Mouse (Mus musculus): ENCODE results near the gene Rnf141. TPM values are rescaled to one million over a fixed set of nuclear protein-coding genes. Genes with fewer than 3 reads are reported as not detected.
A peak's percentile ranks its signal among the peaks of the same experiment; 100 is the strongest.

Rnf141 gene
- 18.5 and 19.0 TPM in 2 replicates for polyA plus RNA-seq (2015; fragmentation: Nextera tagmentation; extraction: Ambion mirVana)

DNA sequence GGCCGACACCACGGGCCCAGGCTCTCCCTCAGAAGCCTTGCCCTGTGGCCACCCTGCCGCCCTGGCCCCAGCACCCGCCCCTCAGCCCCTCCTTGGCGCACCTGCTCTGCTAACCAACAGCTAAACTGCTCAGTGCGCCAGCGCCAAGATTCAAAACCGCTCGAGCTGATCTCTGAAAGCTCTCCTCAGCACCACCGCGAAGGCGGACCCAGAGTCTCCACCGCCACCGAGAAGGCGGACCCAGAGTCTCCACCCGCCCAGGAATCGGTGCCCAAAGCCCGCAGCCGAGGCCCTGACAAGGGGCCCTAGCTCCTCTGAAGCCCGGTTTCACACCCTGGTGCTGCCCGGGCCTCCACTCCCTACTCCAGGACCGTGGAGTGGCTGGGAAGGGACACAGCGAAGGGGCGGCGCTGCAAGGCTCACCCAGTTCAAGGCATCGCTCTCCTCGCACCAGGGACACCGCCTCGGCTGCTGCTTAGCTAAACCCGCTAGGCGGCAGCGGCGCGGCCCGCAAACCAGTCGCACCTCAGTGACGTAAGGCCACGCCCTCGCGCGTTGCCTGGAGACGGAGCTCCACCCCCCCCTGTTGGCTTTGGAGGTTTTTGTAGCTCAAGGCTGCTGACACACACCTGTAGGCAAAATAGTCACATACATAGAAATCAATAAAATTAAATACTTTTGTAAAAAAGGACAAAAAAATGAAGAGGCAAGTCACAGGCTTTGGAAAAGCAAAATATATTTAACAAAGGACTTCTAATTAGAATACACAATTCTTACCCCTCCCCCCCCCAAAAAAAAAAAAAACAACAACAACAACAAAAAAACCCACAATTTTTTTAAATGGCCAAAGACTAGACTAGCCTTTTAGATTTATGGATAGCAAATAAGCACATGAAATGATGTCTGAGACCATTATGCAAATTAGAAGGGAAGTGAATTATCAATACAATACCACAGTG, at the start of gene Rnf141:
Gene Rnf141 (minus strand): TSS at position 542 of the 959 bp plus-strand sequence.
- 0% methylated on average over 40 of the region's 42 CpGs for WGBS

DNA sequence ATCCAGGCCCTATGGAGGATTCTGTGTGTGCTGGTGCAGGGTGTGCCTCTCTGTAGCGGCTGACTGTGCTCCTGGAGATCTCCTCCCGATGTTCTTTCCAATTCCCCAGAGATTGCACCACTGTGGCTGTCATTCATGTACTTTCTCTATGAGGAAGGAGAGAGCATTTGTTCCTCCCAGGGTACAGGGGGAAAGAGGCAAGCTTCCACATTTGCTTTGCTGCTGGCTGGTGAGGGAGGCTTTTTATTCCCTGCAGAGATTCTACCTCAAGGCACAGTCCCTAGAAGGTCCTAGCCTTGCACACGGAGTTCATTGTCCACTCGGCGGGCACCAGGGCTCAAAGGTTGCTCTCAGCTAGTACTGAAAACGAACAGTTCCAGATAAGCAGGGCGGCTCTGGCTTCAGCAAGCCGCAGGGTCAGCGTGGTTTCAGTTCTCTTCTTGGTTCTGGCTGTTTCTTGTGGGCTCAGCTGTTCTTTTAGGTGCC, 47.3 kb upstream of the Rnf141 start:
- ATAC-seq (ENCODE audit: low FRiP score, low read depth), result no peak
- no peak overlapping the region for H3K27ac ChIP-seq
- no peaks in the 10 kb centered on the region for H3K27me3 ChIP-seq
- no peaks in the 10 kb centered on the region for H3K36me3 ChIP-seq
- H3K9ac ChIP-seq, result no peak overlapping the region
- no peaks in the 10 kb centered on the region for H3K9me3 ChIP-seq
- 0 out of 2 replicates have a peak, but pooled peaks cover 2% of the 10 kb centered on the region for H3K4me1 ChIP-seq
- 78% methylated on average over 9 of the region's 9 CpGs for WGBS
- no peak overlapping the region for H3K4me2 ChIP-seq (replicated peaks)
- H3K4me3 ChIP-seq, result no peak overlapping the region

More for the DNA sequence above, at the start of gene Rnf141:
- ATAC-seq (ENCODE audit: low FRiP score, low read depth), result peak; percentile 94
- H3K4me2 ChIP-seq (replicated peaks), result peak within 1 kb of the TSS; percentile 78
- peaks cover 6% of the 10 kb centered on the region; the same call in 1 of the 2 replicates for H3K4me1 ChIP-seq
- no peaks in the 10 kb centered on the region for H3K27me3 ChIP-seq
- peak within 1 kb of the TSS; percentile 61 for H3K4me3 ChIP-seq
- no peaks in the 10 kb centered on the region for H3K36me3 ChIP-seq
- peak within 1 kb of the TSS; percentile 75 for H3K9ac ChIP-seq
- peak within 1 kb of the TSS; percentile 76 for H3K27ac ChIP-seq
- peaks cover 3% of the 10 kb centered on the region; the same call in 1 of the 2 replicates for H3K9me3 ChIP-seq

DNA sequence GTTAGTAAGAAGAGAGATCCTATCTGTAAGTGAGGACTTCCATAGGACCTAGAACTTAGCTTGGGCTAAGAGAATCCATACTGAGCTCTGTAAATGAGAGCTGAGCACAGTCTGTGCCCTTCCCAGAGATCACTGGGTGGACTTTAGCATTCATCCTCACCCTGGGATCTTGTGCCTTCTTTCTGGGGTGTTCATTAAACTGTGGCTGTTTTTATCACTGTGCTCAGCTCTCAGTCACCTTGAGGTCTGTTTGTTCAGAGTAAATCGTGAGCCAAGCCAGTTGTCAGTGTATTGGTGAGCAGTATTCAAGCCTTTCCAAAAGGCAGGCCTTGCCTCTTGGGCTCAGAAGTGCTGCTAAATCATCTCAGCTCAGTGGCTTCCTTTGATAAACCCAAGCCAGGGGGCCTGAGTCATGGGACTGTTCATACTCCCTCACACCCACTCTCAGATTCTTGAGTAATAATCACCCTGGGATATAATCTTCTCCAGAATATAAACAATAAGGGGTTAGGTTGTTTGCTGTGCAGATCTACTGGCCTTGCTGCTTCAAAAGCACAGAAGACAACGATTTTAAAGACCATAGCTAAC, 37.6 kb upstream of the Rnf141 start:
- ATAC-seq (ENCODE audit: low FRiP score, low read depth), result no peak
- Histone ChIP-seq H3K9ac (no peak overlapping the region), H3K36me3 (no peaks in the 10 kb centered on the region), H3K9me3 (no peaks in the 10 kb centered on the region), H3K4me2 (replicated peaks) (no peak overlapping the region), H3K4me3 (no peak overlapping the region), H3K27ac (no peak overlapping the region), H3K27me3 (no peaks in the 10 kb centered on the region), H3K4me1 (no peaks in the 10 kb centered on the region)
- WGBS, result 88% methylated on average over 2 of the region's 2 CpGs

DNA sequence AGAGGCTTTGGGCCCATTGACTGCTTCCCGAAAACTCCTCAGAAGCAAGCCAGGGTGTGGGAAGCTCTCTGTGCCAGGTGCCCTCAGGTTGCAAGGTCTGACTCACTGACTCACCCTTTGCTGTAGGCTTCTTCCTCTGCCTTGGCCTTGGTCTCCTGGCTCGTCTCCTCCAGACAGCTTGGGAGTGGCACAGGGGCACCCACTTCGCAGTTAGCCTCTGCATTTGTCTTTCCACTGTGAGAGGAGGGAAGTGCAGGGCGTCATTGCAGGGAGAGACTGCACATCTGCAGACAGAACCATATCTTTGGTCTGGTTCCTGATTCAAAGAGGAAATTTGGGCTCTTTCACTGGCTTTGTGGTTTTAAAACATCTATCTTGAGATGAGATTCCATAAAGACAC, 33.8 kb upstream of the Rnf141 start:
- Histone ChIP-seq H3K4me1 (no peaks in the 10 kb centered on the region), H3K9ac (no peak overlapping the region), H3K27ac (no peak overlapping the region), H3K4me2 (replicated peaks) (no peak overlapping the region), H3K9me3 (no peaks in the 10 kb centered on the region), H3K4me3 (no peak overlapping the region), H3K27me3 (no peaks in the 10 kb centered on the region), H3K36me3 (no peaks in the 10 kb centered on the region)
- no peak for ATAC-seq (ENCODE audit: low FRiP score, low read depth)
- WGBS, result 92% methylated on average over 4 of the region's 4 CpGs

DNA sequence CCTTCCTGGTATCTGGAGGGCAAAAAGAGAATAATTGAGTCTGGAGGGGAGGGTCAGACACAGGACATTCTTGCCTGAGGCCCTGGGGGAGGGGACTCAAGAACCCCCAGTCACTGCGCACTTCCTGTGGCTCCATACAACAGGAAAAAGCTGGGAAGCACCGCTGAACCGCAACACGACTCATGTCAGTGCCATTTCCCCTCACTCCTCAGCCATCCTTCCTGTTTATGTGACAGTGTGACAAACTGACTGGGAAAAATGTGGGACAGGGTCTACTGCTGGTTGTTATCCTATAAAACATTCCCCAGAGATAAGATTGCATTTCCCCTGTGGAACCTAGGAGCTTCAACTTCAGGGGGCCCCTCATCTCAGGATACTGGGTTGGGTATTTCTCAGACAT, 32.7 kb upstream of the Rnf141 start:
- Histone ChIP-seq H3K4me1 (0 out of 2 replicates have a peak, but pooled peaks cover 4% of the 10 kb centered on the region), H3K4me3 (no peak overlapping the region), H3K9ac (no peak overlapping the region), H3K9me3 (no peaks in the 10 kb centered on the region), H3K4me2 (replicated peaks) (no peak overlapping the region), H3K27me3 (no peaks in the 10 kb centered on the region), H3K27ac (no peak overlapping the region), H3K36me3 (no peaks in the 10 kb centered on the region)
- no peak for ATAC-seq (ENCODE audit: low FRiP score, low read depth)
- 79% methylated on average over 4 of the region's 4 CpGs for WGBS

DNA sequence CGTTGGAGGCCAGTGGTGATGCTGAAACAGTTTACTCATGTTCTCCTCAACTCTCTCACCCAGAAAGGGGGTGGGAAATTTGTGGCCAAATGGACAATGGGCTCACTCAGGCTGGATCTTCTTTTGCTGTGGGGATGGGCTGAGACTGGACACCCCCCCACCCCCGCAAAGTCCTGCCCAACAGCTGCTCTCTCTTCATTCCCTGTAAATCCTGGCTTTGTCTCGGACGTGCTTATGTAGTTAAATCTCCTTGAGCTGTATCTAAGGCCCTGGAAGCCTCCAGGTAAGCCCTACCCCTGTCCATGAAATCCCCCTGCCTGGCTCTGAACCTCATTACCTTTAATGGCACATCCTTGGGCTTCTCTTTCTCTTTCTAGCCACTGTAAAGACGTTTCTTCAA, 24.6 kb upstream of the Rnf141 start:
- 66% methylated on average over 5 of the region's 5 CpGs for WGBS
- no peaks in the 10 kb centered on the region for H3K27me3 ChIP-seq

DNA sequence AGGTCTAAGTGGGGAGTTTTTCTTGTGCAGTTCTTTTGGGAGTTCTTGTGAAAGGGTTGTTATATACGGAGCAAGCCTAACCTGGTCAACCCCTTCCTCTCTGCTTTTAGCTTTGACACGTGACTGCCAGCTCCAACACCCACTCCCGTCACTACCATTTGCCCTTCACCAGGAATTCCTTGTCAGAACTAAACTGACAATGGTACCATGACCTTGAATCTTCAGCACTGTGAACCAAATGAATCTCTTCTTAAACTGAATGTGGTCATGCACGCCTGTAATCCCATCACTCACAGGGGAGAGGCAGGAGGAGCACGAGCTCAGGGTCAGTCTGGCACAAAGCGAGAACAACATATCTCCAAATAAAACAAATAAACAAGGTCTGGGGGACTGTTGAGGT, 22.9 kb upstream of the Rnf141 start:
- no peak for ATAC-seq (ENCODE audit: low FRiP score, low read depth)
- 81% methylated on average over 6 of the region's 6 CpGs for WGBS

More for the DNA sequence above, 24.6 kb upstream of the Rnf141 start:
- ATAC-seq (ENCODE audit: low FRiP score, low read depth), result no peak
- H3K27ac ChIP-seq, result no peak overlapping the region
- no peak overlapping the region for H3K4me3 ChIP-seq
- no peak overlapping the region for H3K4me2 ChIP-seq (replicated peaks)
- no peak overlapping the region for H3K9ac ChIP-seq
- no peaks in the 10 kb centered on the region for H3K9me3 ChIP-seq
- no peaks in the 10 kb centered on the region for H3K36me3 ChIP-seq
- peaks cover 10% of the 10 kb centered on the region for H3K4me1 ChIP-seq

DNA sequence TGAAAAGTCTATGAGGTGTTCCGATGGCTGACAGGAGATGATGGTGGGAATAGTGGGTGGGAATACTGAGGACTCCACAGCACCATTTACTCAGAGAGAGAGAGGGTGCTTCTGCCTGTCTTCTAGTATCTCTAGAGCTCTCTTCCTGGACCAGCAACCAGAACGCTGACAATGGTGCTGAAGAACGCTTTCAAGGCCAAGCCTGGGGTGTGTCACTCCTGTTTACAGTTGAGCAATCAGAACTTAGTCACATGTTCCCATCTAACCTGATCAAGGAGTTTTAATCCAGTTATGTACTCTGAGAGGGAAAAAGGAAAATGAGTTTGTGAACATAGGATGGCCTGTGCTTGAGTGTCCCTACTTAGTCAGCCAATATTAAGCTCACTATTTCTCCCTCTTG, 21.8 kb upstream of the Rnf141 start:
- H3K27me3 ChIP-seq, result no peaks in the 10 kb centered on the region
- no peaks in the 10 kb centered on the region for H3K36me3 ChIP-seq
- H3K9ac ChIP-seq, result no peak overlapping the region
- ATAC-seq (ENCODE audit: low FRiP score, low read depth), result no peak
- 86% methylated on average over 3 of the region's 3 CpGs for WGBS
- H3K4me1 ChIP-seq, result peaks cover 7% of the 10 kb centered on the region
- H3K27ac ChIP-seq, result no peak overlapping the region
- no peak overlapping the region for H3K4me3 ChIP-seq
- H3K9me3 ChIP-seq, result no peaks in the 10 kb centered on the region
- no peak overlapping the region for H3K4me2 ChIP-seq (replicated peaks)

More for the DNA sequence above, 22.9 kb upstream of the Rnf141 start:
- no peak overlapping the region for H3K4me3 ChIP-seq
- H3K9ac ChIP-seq, result no peak overlapping the region
- H3K36me3 ChIP-seq, result no peaks in the 10 kb centered on the region
- no peak overlapping the region for H3K27ac ChIP-seq
- peaks cover 7% of the 10 kb centered on the region for H3K4me1 ChIP-seq
- H3K27me3 ChIP-seq, result no peaks in the 10 kb centered on the region
- H3K4me2 ChIP-seq (replicated peaks), result no peak overlapping the region
- H3K9me3 ChIP-seq, result no peaks in the 10 kb centered on the region

DNA sequence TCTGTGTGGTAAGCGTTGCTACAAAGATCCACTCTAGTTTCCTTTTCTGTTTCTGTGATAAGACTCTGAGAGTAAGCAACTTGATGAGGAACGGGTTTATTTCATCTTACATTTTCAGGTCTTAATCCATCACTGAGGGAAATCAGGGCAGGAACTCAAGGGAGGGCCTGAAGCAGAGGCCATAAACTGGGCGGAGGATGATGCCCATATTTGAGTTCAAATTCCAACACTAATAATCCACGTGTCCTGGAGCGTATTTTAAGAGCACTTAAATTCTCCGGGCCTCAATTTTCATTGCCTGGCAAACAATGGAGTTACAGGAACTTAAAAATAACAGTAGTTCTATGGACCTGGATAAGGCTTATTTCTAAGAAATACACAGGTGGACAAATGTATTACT, 21.3 kb upstream of the Rnf141 start:
- WGBS, result 70% methylated on average over 6 of the region's 6 CpGs
- Histone ChIP-seq H3K9ac (no peak overlapping the region), H3K36me3 (no peaks in the 10 kb centered on the region), H3K9me3 (no peaks in the 10 kb centered on the region), H3K4me2 (replicated peaks) (no peak overlapping the region), H3K27ac (no peak overlapping the region), H3K4me3 (no peak overlapping the region), H3K27me3 (no peaks in the 10 kb centered on the region), H3K4me1 (peaks cover 7% of the 10 kb centered on the region)
- ATAC-seq (ENCODE audit: low FRiP score, low read depth), result no peak

DNA sequence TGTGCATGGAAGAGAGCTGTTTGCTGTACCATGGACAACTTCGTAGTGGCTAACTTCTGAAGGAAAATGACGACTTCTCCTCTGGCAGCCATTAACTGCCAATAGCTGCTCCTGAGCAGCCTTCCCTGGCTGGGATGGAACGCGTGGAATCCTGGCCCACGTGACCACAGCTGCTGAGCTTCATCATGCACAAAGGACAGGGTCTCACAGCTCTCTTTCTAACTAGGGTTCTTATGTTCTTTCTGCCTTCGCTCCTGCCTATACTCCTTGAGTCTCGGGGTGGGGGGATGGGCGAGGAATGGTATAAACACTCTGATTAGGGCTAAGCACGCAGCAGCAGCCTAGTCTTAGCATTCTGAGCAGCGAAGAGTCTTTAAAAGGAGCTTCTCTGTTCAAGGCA, 20.8 kb upstream of the Rnf141 start:
- ATAC-seq (ENCODE audit: low FRiP score, low read depth), result peak; percentile 76
- Histone ChIP-seq H3K9ac (no peak overlapping the region), H3K4me2 (replicated peaks) (peak overlapping the region; percentile 25; the same call in 1 of the 2 replicates)

DNA sequence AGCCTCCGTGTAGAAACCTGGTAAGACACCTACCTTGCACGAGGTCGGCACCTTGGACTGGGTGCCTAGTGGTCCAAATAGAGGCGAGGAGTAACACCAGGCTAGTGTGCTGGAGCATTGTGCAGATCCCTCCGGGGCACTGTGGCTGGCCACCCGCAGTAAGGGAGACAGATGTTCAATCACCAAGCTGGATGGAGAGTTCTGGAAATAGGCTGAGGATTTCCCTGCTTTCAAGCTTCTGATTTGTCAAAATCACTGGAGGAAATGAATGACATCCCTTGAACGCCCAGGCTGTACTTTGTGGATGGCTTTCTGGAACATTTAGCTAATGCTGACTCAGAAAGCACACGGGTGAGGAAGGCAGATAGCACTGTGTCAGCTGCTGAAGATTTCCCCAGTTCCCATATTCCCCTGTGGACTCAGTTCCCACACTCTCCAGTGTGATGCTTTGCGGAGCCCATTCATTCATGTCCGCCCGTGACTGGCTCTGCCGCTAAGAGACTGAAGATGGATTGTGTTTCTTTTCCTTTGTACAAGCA, 18.6 kb upstream of the Rnf141 start, which contains the start of gene Lyve1:
Gene Lyve1 (minus strand): TSS at position 489 of the 539 bp plus-strand sequence.
- H3K9ac ChIP-seq, result no peak within 1 kb of the TSS
- H3K4me2 ChIP-seq (replicated peaks), result no peak within 1 kb of the TSS
- H3K36me3 ChIP-seq, result no peaks in the 10 kb centered on the region
- no peaks in the 10 kb centered on the region for H3K27me3 ChIP-seq
- ATAC-seq (ENCODE audit: low FRiP score, low read depth), result no peak
- no peak within 1 kb of the TSS for H3K4me3 ChIP-seq
- no peak within 1 kb of the TSS for H3K27ac ChIP-seq
- WGBS, result 80% methylated on average over 12 of the region's 12 CpGs
- peaks cover 7% of the 10 kb centered on the region for H3K4me1 ChIP-seq
- H3K9me3 ChIP-seq, result no peaks in the 10 kb centered on the region

More for the DNA sequence above, 20.8 kb upstream of the Rnf141 start:
- H3K4me1 ChIP-seq, result peaks cover 7% of the 10 kb centered on the region
- H3K4me3 ChIP-seq, result no peak overlapping the region
- no peaks in the 10 kb centered on the region for H3K36me3 ChIP-seq
- 20% methylated on average over 10 of the region's 10 CpGs for WGBS
- H3K27ac ChIP-seq, result no peak overlapping the region
- no peaks in the 10 kb centered on the region for H3K9me3 ChIP-seq
- no peaks in the 10 kb centered on the region for H3K27me3 ChIP-seq

DNA sequence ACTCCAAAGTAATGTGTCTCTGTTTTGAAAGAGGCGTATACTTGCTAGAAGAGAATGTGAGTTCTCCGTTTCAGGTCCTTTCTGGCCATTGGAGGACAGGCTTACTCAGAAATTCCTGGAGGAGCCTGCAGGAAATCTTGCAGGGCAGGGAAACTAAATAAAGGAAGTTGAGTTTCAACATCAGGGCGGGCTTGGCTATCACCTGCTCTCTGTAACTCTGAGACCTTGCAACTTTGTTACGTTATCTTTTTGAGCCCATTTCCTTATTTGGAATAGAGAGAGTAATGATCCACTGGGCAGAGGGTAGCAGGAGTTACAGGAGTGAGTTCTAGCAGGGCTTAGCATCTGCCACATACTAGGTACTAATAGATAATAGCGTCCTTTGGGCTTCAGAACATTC, 15.9 kb upstream of the Rnf141 start:
- H3K27ac ChIP-seq, result no peak overlapping the region
- no peak overlapping the region for H3K4me3 ChIP-seq
- no peak overlapping the region for H3K9ac ChIP-seq
- H3K27me3 ChIP-seq, result no peaks in the 10 kb centered on the region
- H3K9me3 ChIP-seq, result no peaks in the 10 kb centered on the region
- WGBS, result 46% methylated on average over 5 of the region's 5 CpGs
- ATAC-seq (ENCODE audit: low FRiP score, low read depth), result no peak
- H3K4me2 ChIP-seq (replicated peaks), result no peak overlapping the region
- H3K4me1 ChIP-seq, result peaks cover 4% of the 10 kb centered on the region
- H3K36me3 ChIP-seq, result no peaks in the 10 kb centered on the region

Data from limb, embryonic 13.5 days (tissue).